Mouse (Mus musculus) retina, embryonic 14.5 days (tissue): ENCODE measurements around the gene Txndc12.

Experiments used
- DNase-seq: peaks from one replicate; pipeline ENCODE4 v3.0.0-alpha.2; 2015; ENCODE audit warnings: low spot score

Txndc12 gene

GRCm38 (mm10) chr4:108845824-108846569 lies 11.6 kb downstream of the Txndc12 start:
- no peak for DNase-seq

- DNase-seq = peak; percentile 87
Measured at GRCm38 (mm10) chr4:108847715-108848504, 13.5 kb downstream of the Txndc12 start, which contains the start of gene Kti12. Gene Kti12, plus strand, starts transcription at chr4:108847785.

- peak; percentile 22 for DNase-seq
Measured at GRCm38 (mm10) chr4:108848505-108848848, 14.1 kb downstream of the Txndc12 start, which contains the start of gene A730015C16Rik. Gene A730015C16Rik, minus strand, starts transcription at chr4:108848619.

- DNase-seq = no peak
Measured at GRCm38 (mm10) chr4:108866806-108867205, 32.4 kb downstream of the Txndc12 start.

- peak; percentile 97 for DNase-seq
Measured at GRCm38 (mm10) chr4:108869730-108870374, 35.5 kb downstream of the Txndc12 start.

- DNase-seq = no peak
Measured at GRCm38 (mm10) chr4:108873746-108874145, 39.3 kb downstream of the Txndc12 start.

GRCm38 (mm10) chr4:108877901-108878300 lies 43.5 kb downstream of the Txndc12 start:
- DNase-seq = no peak

- peak; percentile 72 for DNase-seq
Measured at GRCm38 (mm10) chr4:108878963-108879822, 44.8 kb downstream of the Txndc12 start, which contains the start of gene Rab3b. Gene Rab3b, plus strand, starts transcription at chr4:108879063.

- peak; percentile 58 for DNase-seq
Measured at GRCm38 (mm10) chr4:108883815-108884214, 49.4 kb downstream of the Txndc12 start.

- no peak for DNase-seq
Measured at GRCm38 (mm10) chr4:108887456-108887855, 53.1 kb downstream of the Txndc12 start.

GRCm38 (mm10) chr4:108890876-108891275 lies 56.5 kb downstream of the Txndc12 start:
- DNase-seq = no peak

GRCm38 (mm10) chr4:108900421-108900820 lies 66.0 kb downstream of the Txndc12 start:
- no peak for DNase-seq

GRCm38 (mm10) chr4:108902886-108903285 lies 68.5 kb downstream of the Txndc12 start:
- DNase-seq = no peak

GRCm38 (mm10) chr4:108903346-108903745 lies 68.9 kb downstream of the Txndc12 start:
- no peak for DNase-seq

GRCm38 (mm10) chr4:108904076-108904475 lies 69.7 kb downstream of the Txndc12 start:
- DNase-seq = no peak

GRCm38 (mm10) chr4:108904790-108905189 lies 70.4 kb downstream of the Txndc12 start:
- no peak for DNase-seq

- DNase-seq = peak; percentile 47
Measured at GRCm38 (mm10) chr4:108905859-108906258, 71.5 kb downstream of the Txndc12 start.

- no peak for DNase-seq
Measured at GRCm38 (mm10) chr4:108907475-108907874, 73.1 kb downstream of the Txndc12 start.

- no peak for DNase-seq
Measured at GRCm38 (mm10) chr4:108909872-108910425, 75.5 kb downstream of the Txndc12 start.
